Mouse (Mus musculus): Measurements from ENCODE around the gene Synpo2. TPM values are rescaled to one million over a fixed set of nuclear protein-coding genes. Genes with fewer than 3 reads are reported as not detected.
A peak's percentile ranks its signal among the peaks of the same experiment; 100 is the strongest.

Synpo2 gene
- total RNA-seq, 1 experiment from 2014 or later = 6.6 TPM

DNA sequence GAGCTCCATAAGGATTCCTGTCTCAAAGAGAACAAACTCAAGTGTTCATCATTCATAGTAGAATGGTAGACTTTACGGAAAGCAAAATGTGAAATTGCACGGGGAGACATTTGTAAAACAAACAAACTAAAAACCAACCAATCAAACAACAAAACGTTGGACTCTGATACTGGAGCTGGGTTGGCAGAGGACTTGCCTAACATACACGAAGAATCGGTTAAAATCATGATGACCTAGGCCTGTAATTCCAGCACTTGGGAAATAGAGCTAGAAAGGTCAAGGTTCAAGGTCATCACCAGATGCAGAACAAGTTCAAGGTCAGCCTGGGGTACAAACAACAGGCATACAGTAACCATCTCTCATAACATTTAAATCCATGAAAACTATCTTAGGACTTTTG is 147.7 kb downstream of the Synpo2 start:
- no peak for ATAC-seq (replicated peaks in 1 of 2; ENCODE audit: insufficient read depth in 1 of 2, low FRiP score in 2 of 2, low TSS enrichment in 1 of 2, low read depth in 1 of 2, poor library complexity in 2 of 2, severe bottlenecking in 2 of 2)

DNA sequence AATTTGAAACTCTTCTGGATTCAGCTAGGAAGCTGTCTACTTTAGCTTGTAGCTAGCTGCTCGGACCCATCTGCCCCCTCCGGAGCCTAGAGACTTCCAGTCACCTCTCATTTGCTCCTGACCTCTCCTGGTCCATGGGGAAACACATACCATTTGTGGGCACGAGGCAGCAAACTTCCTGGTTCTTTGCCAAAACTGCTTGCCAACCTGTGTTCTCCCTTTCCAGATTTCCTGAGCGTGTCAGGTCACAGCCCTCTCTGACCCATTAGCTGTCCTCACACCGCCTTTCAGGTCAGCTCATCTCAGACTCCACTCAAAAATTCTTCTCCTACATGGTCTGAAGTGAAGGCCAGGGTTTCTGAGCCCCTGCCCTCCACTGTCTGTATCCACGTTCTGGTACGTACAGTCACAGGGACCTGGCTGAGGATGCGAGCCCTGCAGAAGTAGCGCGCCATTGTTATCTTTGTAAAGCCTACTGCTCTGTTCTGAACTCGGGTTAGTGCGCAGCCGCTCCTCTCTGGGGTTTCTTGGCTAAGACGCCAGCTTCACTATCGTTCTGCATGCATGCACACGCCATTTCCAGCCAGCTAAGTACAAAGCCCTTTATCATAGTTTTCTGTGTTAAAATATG is 150.0 kb downstream of the Synpo2 start:
- no peak for ATAC-seq (replicated peaks in 1 of 2; ENCODE audit: insufficient read depth in 1 of 2, low FRiP score in 2 of 2, low TSS enrichment in 1 of 2, low read depth in 1 of 2, poor library complexity in 2 of 2, severe bottlenecking in 2 of 2)

DNA sequence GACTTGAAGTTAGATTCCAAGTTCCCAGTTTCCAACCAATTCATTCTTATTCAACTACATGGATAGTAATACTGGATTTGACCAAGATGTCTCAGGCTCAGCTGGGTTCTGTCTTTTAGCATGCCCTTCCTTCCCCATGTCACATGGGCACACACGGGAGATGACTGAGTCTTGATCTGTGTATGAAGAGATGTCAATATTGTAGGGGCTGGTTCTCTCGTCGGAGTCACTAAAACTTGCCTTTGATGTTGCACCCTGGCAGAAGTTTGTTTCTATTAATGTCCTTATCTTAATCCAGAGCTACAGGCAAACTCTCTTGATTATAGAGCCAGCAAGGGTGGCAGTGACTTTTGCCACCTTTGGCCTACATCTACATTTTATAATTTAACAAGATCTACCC is 154.3 kb downstream of the Synpo2 start:
- ATAC-seq (replicated peaks in 1 of 2; ENCODE audit: insufficient read depth in 1 of 2, low FRiP score in 2 of 2, low TSS enrichment in 1 of 2, low read depth in 1 of 2, poor library complexity in 2 of 2, severe bottlenecking in 2 of 2) = no peak

GRCm38 (mm10) chr3:123080943-123081342 is 155.0 kb downstream of the Synpo2 start:
- no peak for ATAC-seq (replicated peaks in 1 of 2; ENCODE audit: insufficient read depth in 1 of 2, low FRiP score in 2 of 2, low TSS enrichment in 1 of 2, low read depth in 1 of 2, poor library complexity in 2 of 2, severe bottlenecking in 2 of 2)

DNA sequence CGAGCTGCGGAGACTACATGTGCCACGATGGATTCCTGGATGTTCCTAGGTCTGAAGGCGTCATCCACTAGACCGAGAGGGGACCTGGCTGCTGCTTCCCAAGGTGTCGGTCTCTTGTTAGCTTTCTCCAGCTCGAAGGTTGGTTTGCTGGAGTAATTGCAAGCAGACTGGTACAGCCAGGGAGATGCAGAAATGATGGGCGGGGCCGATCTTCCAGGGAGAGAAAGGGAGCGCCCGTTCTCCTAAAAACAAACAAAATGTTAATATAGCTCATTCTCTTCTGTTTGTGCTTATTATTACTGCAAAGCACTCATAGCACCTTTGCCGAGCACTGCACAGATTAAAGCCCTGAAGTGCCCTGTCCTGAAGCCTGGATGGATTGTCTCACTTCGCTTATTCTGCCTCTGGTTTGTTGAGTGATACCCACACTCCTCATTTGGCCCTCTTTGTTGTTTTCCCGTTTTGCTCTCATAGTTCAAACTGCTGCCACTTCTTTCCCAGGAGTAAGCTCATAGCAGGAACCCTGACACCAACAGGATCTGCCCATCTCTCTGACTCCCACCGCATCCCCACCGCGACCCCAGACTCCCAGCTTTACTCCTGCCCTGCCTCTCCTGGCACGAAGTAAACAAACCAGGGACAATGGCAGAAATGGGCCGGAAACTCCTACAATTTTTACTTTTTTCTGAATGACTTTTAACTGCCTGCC is 155.8 kb downstream of the Synpo2 start:
- ATAC-seq (replicated peaks in 1 of 2; ENCODE audit: insufficient read depth in 1 of 2, low FRiP score in 2 of 2, low TSS enrichment in 1 of 2, low read depth in 1 of 2, poor library complexity in 2 of 2, severe bottlenecking in 2 of 2) = no peak

DNA sequence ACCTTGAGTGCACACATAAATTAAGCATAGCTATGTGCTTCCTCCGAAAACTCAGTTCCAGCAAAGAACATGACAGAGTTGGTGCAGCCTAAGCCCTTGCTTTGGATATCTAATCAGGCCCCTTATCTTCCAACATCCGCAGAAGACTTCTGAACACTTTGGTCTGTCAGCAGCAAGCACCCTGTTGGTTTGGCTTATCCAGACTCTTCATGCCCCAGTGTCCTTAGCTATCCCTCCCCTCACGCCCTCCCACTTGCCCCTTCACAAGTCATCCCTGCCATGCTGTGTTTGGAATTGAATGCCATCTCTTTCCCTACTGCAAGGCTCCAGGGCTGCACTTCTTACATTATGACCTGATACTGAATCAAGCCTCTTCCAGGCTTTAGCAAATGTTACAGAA is 160.2 kb downstream of the Synpo2 start:
- ATAC-seq (replicated peaks in 1 of 2; ENCODE audit: insufficient read depth in 1 of 2, low FRiP score in 2 of 2, low TSS enrichment in 1 of 2, low read depth in 1 of 2, poor library complexity in 2 of 2, severe bottlenecking in 2 of 2) = no peak

GRCm38 (mm10) chr3:123075034-123075433 is 160.9 kb downstream of the Synpo2 start:
- no peak for ATAC-seq (replicated peaks in 1 of 2; ENCODE audit: insufficient read depth in 1 of 2, low FRiP score in 2 of 2, low TSS enrichment in 1 of 2, low read depth in 1 of 2, poor library complexity in 2 of 2, severe bottlenecking in 2 of 2)

DNA sequence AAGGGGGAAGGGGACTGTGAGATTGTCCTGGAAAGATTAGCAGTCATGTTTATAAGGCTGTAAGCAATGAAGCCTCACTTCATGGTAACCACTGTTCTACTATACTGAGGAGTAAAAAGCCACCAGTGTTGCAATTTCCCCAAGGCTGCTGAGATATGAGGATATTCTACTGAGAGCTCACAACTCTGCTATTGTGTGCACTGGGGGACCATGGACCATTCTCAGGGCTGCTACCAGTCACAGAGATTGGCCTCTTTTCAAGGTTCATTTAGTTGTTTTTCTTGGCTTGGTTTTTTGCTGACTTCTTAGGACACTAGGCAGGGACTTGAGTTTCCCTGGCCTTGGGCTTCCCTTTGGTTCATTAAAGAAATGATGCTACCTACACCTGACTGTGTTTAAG is 162.6 kb downstream of the Synpo2 start:
- no peak for ATAC-seq (replicated peaks in 1 of 2; ENCODE audit: insufficient read depth in 1 of 2, low FRiP score in 2 of 2, low TSS enrichment in 1 of 2, low read depth in 1 of 2, poor library complexity in 2 of 2, severe bottlenecking in 2 of 2)

DNA sequence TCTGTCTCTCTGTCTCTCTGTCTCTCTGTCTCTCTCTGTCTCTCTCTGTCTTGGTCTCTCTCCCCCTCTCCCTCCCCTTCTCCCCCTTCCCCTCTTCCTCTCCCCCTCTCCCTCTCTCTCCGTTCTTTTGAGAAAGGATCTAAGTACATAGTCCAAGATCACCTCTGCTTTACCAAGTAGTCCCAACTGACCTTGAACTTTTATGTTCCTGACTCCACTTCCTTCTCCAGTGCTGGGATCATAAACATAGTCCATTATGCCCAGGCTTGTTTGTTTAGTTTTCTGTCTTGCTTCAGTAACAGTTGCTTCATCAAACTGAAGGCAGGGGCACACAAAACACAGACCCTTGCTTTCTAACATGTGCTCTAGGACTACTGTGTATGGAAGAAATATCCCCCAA is 163.5 kb downstream of the Synpo2 start:
- ATAC-seq (replicated peaks in 1 of 2; ENCODE audit: insufficient read depth in 1 of 2, low FRiP score in 2 of 2, low TSS enrichment in 1 of 2, low read depth in 1 of 2, poor library complexity in 2 of 2, severe bottlenecking in 2 of 2) = no peak

- no peak for ATAC-seq (replicated peaks in 1 of 2; ENCODE audit: insufficient read depth in 1 of 2, low FRiP score in 2 of 2, low TSS enrichment in 1 of 2, low read depth in 1 of 2, poor library complexity in 2 of 2, severe bottlenecking in 2 of 2)
These were observed 165.0 kb downstream of the Synpo2 start for GRCm38 (mm10) chr3:123070996-123071395.

GRCm38 (mm10) chr3:123066836-123067235 is 169.1 kb downstream of the Synpo2 start:
- ATAC-seq (replicated peaks in 1 of 2; ENCODE audit: insufficient read depth in 1 of 2, low FRiP score in 2 of 2, low TSS enrichment in 1 of 2, low read depth in 1 of 2, poor library complexity in 2 of 2, severe bottlenecking in 2 of 2) = no peak

- ATAC-seq (replicated peaks in 1 of 2; ENCODE audit: insufficient read depth in 1 of 2, low FRiP score in 2 of 2, low TSS enrichment in 1 of 2, low read depth in 1 of 2, poor library complexity in 2 of 2, severe bottlenecking in 2 of 2) = no peak
These were observed 170.5 kb downstream of the Synpo2 start for GRCm38 (mm10) chr3:123065466-123065865.

DNA sequence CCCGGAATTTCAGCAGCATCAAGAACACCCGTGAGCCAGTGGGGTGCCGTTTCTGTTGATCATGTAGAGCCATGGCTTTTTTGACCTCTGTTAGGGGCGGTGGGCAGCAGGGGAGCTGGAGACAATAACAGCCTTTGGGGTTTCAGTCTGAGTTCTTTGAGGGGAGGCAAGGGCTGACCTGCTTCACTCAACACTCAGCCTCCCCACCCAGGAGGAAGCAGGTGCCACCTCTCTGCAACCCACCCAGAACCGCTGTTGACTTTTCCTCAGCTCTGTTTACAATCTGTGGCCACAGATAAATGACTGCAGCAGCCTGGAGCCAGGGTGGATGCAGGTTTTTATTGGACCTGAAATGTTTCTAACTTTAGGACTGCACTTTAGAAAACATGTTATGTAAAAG is 171.8 kb downstream of the Synpo2 start:
- peak; percentile 38 to 67; a peak in 3 of 4 replicates for ATAC-seq (replicated peaks in 1 of 2; ENCODE audit: insufficient read depth in 1 of 2, low FRiP score in 2 of 2, low TSS enrichment in 1 of 2, low read depth in 1 of 2, poor library complexity in 2 of 2, severe bottlenecking in 2 of 2)

DNA sequence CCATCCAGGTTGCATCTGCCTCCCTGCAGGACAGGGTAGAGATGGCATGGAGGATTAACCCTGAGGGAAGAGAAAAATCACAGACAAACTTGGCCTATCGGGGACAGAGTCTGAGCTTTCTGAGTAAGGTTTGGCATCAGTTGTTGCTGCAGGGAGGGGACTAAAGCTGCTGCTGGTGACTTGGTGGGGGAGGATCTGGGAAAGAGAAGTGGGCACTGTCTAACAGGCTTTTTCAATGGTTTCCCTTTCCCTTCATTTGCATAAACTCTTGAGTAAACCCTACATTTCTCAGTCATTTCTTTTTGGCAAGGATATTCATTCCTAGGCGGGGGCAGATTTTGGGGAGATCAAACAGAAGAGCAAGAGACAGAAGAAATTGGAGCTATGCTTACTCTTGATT is 174.0 kb downstream of the Synpo2 start:
- ATAC-seq (replicated peaks in 1 of 2; ENCODE audit: insufficient read depth in 1 of 2, low FRiP score in 2 of 2, low TSS enrichment in 1 of 2, low read depth in 1 of 2, poor library complexity in 2 of 2, severe bottlenecking in 2 of 2) = peak; percentile 25 to 39; a peak in 1 of 4 replicates

DNA sequence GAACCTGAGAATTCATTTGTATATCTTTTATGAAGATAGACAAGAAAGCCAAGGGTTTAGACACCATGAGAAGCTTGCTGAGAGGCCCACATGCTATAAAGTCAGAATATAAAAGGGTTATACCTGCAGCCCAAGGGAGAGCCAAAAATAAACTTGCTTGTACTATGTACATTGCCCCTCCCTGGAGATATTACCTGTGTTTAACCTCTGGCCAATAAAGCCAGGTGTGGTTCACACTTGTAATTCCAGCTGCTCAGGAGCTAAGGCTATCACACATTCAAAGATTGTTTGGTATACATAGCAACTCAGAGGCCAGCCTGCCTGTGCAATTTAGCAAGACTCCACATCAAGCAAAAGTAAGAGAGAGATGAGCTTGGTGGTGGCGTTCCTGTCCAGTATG is 177.1 kb downstream of the Synpo2 start:
- no peak for ATAC-seq (replicated peaks in 1 of 2; ENCODE audit: insufficient read depth in 1 of 2, low FRiP score in 2 of 2, low TSS enrichment in 1 of 2, low read depth in 1 of 2, poor library complexity in 2 of 2, severe bottlenecking in 2 of 2)

GRCm38 (mm10) chr3:123054178-123054577 is 181.8 kb downstream of the Synpo2 start:
- ATAC-seq (replicated peaks in 1 of 2; ENCODE audit: insufficient read depth in 1 of 2, low FRiP score in 2 of 2, low TSS enrichment in 1 of 2, low read depth in 1 of 2, poor library complexity in 2 of 2, severe bottlenecking in 2 of 2) = no peak

- ATAC-seq (replicated peaks in 1 of 2; ENCODE audit: insufficient read depth in 1 of 2, low FRiP score in 2 of 2, low TSS enrichment in 1 of 2, low read depth in 1 of 2, poor library complexity in 2 of 2, severe bottlenecking in 2 of 2) = peak; percentile 81 to 85
These were observed 182.6 kb downstream of the Synpo2 start for GRCm38 (mm10) chr3:123053192-123053938.

DNA sequence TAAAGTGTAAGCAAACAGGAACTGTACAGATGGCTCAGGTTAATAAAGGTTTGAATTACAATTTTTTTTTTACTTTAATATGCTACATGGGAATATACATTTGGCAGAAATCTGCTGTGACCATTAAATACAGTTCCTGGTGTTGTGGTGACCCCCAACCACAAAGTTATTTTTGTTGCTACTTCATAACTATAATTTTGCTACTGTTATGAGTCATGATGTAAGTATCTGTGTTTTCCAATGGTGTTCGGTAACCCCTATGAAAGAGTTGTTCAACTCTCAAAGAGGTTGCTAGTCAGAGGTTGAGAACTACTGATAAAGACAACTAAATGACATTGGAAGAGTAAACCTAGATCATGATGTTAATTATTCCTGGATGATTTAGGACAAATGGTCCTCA is 193.6 kb downstream of the Synpo2 start:
- ATAC-seq (replicated peaks in 1 of 2; ENCODE audit: insufficient read depth in 1 of 2, low FRiP score in 2 of 2, low TSS enrichment in 1 of 2, low read depth in 1 of 2, poor library complexity in 2 of 2, severe bottlenecking in 2 of 2) = no peak
